Comparison of ENCODE assay signal across 8 mouse cellular contexts in genomic region chr5:109556591-109557320, GRCm38 (mm10). TPM values are rescaled to one million over a fixed set of nuclear protein-coding genes. Genes with fewer than 3 reads are reported as not detected.
DNase-seq lines count a peak whose midpoint lies in the region; ATAC-seq and TF ChIP-seq lines count a peak whose summit lies in the region.

No protein-coding gene starts in this region.

- H3K79me2 ChIP-seq in CH12.LX (replicated peaks; ENCODE audit: control insufficient read depth, extremely low read depth, insufficient read depth, poor library complexity, severe bottlenecking) = no peaks in the 10 kb centered on the region

- H3K4me3 ChIP-seq in CH12.LX (replicated peaks in 1 of 3; ENCODE audit: low read depth in 2 of 3, low read length in 2 of 3, poor library complexity in 1 of 3) = peak overlapping the region; percentile 28 to 57 (median 50)
- H3K4me3 ChIP-seq in embryonic facial prominence, embryonic 11.5 days (ENCODE audit: low read depth, low read length) = peak overlapping the region; percentile 58
- peak overlapping the region; percentile 77 for H3K4me3 ChIP-seq in heart, embryonic 13.5 days
- H3K4me3 ChIP-seq in layer of hippocampus, adult 2 months = peak overlapping the region; percentile 71

- peaks cover 42% of the 10 kb centered on the region for H3K9me3 ChIP-seq in CH12.LX (replicated peaks; ENCODE audit: low read length)
- peaks cover 17% of the 10 kb centered on the region for H3K9me3 ChIP-seq in embryonic facial prominence, embryonic 11.5 days (replicated peaks; ENCODE audit: control insufficient read depth, low read length)
- peaks cover 59% of the 10 kb centered on the region for H3K9me3 ChIP-seq in heart, embryonic 13.5 days

- no peak; the same call in none of the 2 replicates for TF ChIP-seq POLR2A in CH12.LX (IDR thresholded peaks at IDR 0.05; ENCODE audit: low read depth, low read length)

- no peaks in the 10 kb centered on the region for H3K27me3 ChIP-seq in CH12.LX (replicated peaks)
- no peaks in the 10 kb centered on the region for H3K27me3 ChIP-seq in embryonic facial prominence, embryonic 11.5 days (ENCODE audit: control insufficient read depth, insufficient read depth, low read length)
- no peaks in the 10 kb centered on the region for H3K27me3 ChIP-seq in heart, embryonic 13.5 days (replicated peaks)

- H3K4me2 ChIP-seq in CH12.LX (ENCODE audit: insufficient read depth, low read depth, poor library complexity, severe bottlenecking) = no peak overlapping the region
- H3K4me2 ChIP-seq in embryonic facial prominence, embryonic 11.5 days (ENCODE audit: low read depth, low read length) = peak overlapping the region; percentile 33
- H3K4me2 ChIP-seq in heart, embryonic 13.5 days = peak overlapping the region; percentile 76

- no peaks in the 10 kb centered on the region; a peak in 1 of 4 replicates for H3K4me1 ChIP-seq in CH12.LX (ENCODE audit: control insufficient read depth in 1 of 2, insufficient read depth in 2 of 2)
- no peaks in the 10 kb centered on the region for H3K4me1 ChIP-seq in embryonic facial prominence, embryonic 11.5 days (ENCODE audit: control insufficient read depth, insufficient read depth, low read length)
- no peaks in the 10 kb centered on the region for H3K4me1 ChIP-seq in heart, embryonic 13.5 days

- H3K9ac ChIP-seq in CH12.LX (ENCODE audit: insufficient read depth, low read depth) = no peak overlapping the region
- H3K9ac ChIP-seq in embryonic facial prominence, embryonic 11.5 days (replicated peaks; ENCODE audit: low read length) = peak overlapping the region; percentile 18; the same call in 1 of the 2 replicates
- no peak overlapping the region for H3K9ac ChIP-seq in heart, embryonic 13.5 days

- ATAC-seq in embryonic facial prominence, embryonic 11.5 days (replicated peaks; ENCODE audit: insufficient number of reproducible peaks, low FRiP score, low TSS enrichment, low read depth) = peak; percentile 61
- peak; percentile 59 for ATAC-seq in heart, embryonic 13.5 days (ENCODE audit: extremely low read depth, insufficient number of reproducible peaks, low FRiP score, low TSS enrichment)
- peak; percentile 32 for ATAC-seq in megakaryocyte, adult 5-6 weeks (ENCODE audit: poor library complexity, severe bottlenecking)

- no peak for TF ChIP-seq CTCF in CH12.LX (conservative IDR thresholded peaks at IDR 0.05 in 1 of 2, IDR thresholded peaks at IDR 0.05 in 1 of 2; ENCODE audit: low read depth in 2 of 2, low read length in 2 of 2)
- no peak for TF ChIP-seq CTCF in layer of hippocampus, adult 2 months (conservative IDR thresholded peaks at IDR 0.05)

- H3K36me3 ChIP-seq in CH12.LX (replicated peaks in 1 of 2; ENCODE audit: control insufficient read depth in 1 of 2, insufficient read depth in 1 of 2, low read length in 1 of 2) = peaks cover 36 to 46% of the 10 kb centered on the region in 2 experiments
- no peaks in the 10 kb centered on the region for H3K36me3 ChIP-seq in embryonic facial prominence, embryonic 11.5 days (replicated peaks; ENCODE audit: control insufficient read depth, insufficient read depth, low read depth, low read length)
- peaks cover 37% of the 10 kb centered on the region for H3K36me3 ChIP-seq in heart, embryonic 13.5 days

- no peak for TF ChIP-seq EP300 in CH12.LX (IDR thresholded peaks at IDR 0.05; ENCODE audit: low read length)

- no peak for TF ChIP-seq RAD21 in CH12.LX (IDR thresholded peaks at IDR 0.05; ENCODE audit: low read depth, low read length)

- H3K27ac ChIP-seq in CH12.LX (ENCODE audit: insufficient read depth, low read depth) = peak overlapping the region; percentile 100
- peak overlapping the region; percentile 67 for H3K27ac ChIP-seq in embryonic facial prominence, embryonic 11.5 days (replicated peaks; ENCODE audit: low read depth, low read length)
- peak overlapping the region; percentile 95 for H3K27ac ChIP-seq in heart, embryonic 13.5 days (replicated peaks)
- H3K27ac ChIP-seq in layer of hippocampus, adult 2 months = peak overlapping the region; percentile 98

- WGBS in embryonic facial prominence, embryonic 11.5 days = 5% methylated on average over 40 of the region's 40 CpGs
- 4% methylated on average over 40 of the region's 40 CpGs for WGBS in heart, embryonic 13.5 days

- peak; percentile 97 for DNase-seq in CH12.LX (ENCODE audit: extremely low read depth)
- peak; percentile 93 for DNase-seq in adrenal gland, postnatal 10 days
- peak; percentile 87 for DNase-seq in embryonic facial prominence, embryonic 11.5 days (ENCODE audit: low spot score)
- DNase-seq in layer of hippocampus, adult 2 months (ENCODE audit: low spot score in 2 of 2) = peak; percentile 91 to 97
- peak; percentile 93 to 94 for DNase-seq in right cerebral cortex, adult 2 months (ENCODE audit: low spot score in 2 of 2)
- peak; percentile 82 for DNase-seq in urinary bladder, postnatal 25 days (ENCODE audit: low spot score)

- in situ Hi-C loops in CH12.LX (cut with MboI; ENCODE audit: low pct_ligation_motif_present, low pct_unique_long_range_greater_than_20kb, low sequenced_read_pairs) = no loop called here

- dilution Hi-C loops in CH12.LX (cut with MboI; ENCODE audit: extremely low pct_ligation_motif_present, extremely low pct_unique_long_range_greater_than_20kb, low sequenced_read_pairs) = no loop called here

TF ChIP-seq in CH12.LX, 34 proteins besides CTCF, POLR2A, EP300 and RAD21:
- 0 out of 2 replicates have a peak, but pooled peaks have one; percentile 30 for TF ChIP-seq KAT2A (IDR thresholded peaks at IDR 0.05; ENCODE audit: insufficient replicate concordance, low read length)
- peak; percentile 40 for TF ChIP-seq NRF1 (IDR thresholded peaks at IDR 0.05; ENCODE audit: low read depth, low read length)
- no peak for TF ChIP-seq ZC3H11A (IDR thresholded peaks at IDR 0.05; ENCODE audit: low read depth, low read length)
- peak; percentile 43 for TF ChIP-seq ETS1 (conservative IDR thresholded peaks at IDR 0.05; ENCODE audit: low read depth, low read length)
- TF ChIP-seq ELF1 (IDR thresholded peaks at IDR 0.05; ENCODE audit: low read depth, low read length) = peak; percentile 92
- no peak for TF ChIP-seq JUN (IDR thresholded peaks at IDR 0.05; ENCODE audit: insufficient read depth, low read depth, low read length)
- peak; percentile 51; the same call in 1 of the 2 replicates for TF ChIP-seq MAX (IDR thresholded peaks at IDR 0.05; ENCODE audit: low read length)
- TF ChIP-seq SIN3A (IDR thresholded peaks at IDR 0.05; ENCODE audit: low read length) = no peak
- 0 out of 2 replicates have a peak, but pooled peaks have one; percentile 43 for TF ChIP-seq IRF4 (IDR thresholded peaks at IDR 0.05; ENCODE audit: low read depth, low read length)
- peak; percentile 67; the same call in 1 of the 2 replicates for TF ChIP-seq HCFC1 (IDR thresholded peaks at IDR 0.05; ENCODE audit: low read depth, low read length)
- peak; percentile 80 for TF ChIP-seq GABPA (IDR thresholded peaks at IDR 0.05; ENCODE audit: insufficient replicate concordance, low read depth, low read length)
- TF ChIP-seq ZNF384 (IDR thresholded peaks at IDR 0.05; ENCODE audit: low read depth, low read length) = no peak
- 0 out of 2 replicates have a peak, but pooled peaks have one; percentile 27 for TF ChIP-seq BHLHE40 (IDR thresholded peaks at IDR 0.05; ENCODE audit: low read depth, low read length)
- TF ChIP-seq SMC3 (IDR thresholded peaks at IDR 0.05; ENCODE audit: low read depth, low read length) = no peak
- TF ChIP-seq TCF12 (IDR thresholded peaks at IDR 0.05; ENCODE audit: low read depth, low read length) = 0 out of 2 replicates have a peak, but pooled peaks have one; percentile 11
- no peak for TF ChIP-seq JUND (conservative IDR thresholded peaks at IDR 0.05; ENCODE audit: low read depth, low read length)
- TF ChIP-seq NELFE (IDR thresholded peaks at IDR 0.05; ENCODE audit: low read depth, low read length) = 0 out of 2 replicates have a peak, but pooled peaks have one; percentile 12
- no peak for TF ChIP-seq USF1 (IDR thresholded peaks at IDR 0.05; ENCODE audit: low read depth, low read length)
- TF ChIP-seq MYC (IDR thresholded peaks at IDR 0.05; ENCODE audit: low read depth, low read length) = no peak
- TF ChIP-seq MXI1 (IDR thresholded peaks at IDR 0.05; ENCODE audit: low read depth, low read length) = 0 out of 2 replicates have a peak, but pooled peaks have one; percentile 19
- peak; percentile 56; the same call in 1 of the 2 replicates for TF ChIP-seq MAZ (IDR thresholded peaks at IDR 0.05; ENCODE audit: low read depth, low read length)
- TF ChIP-seq CHD2 (IDR thresholded peaks at IDR 0.05; ENCODE audit: low read length) = no peak

RNA-seq across cellular contexts. Expression of gene Crlf2, which starts 2.0 kb away (rescaled TPM):
- total RNA-seq in CH12.LX (2012; rRNA removed) = 25.4 and 32.5 TPM in 2 replicates
- 9.3 and 10.5 TPM in 2 replicates for total RNA-seq in CH12.LX (2014; rRNA removed)
- polyA plus RNA-seq in CH12.LX (2012; ENCODE audit: insufficient read length, low read depth) = 22.2 and 22.6 TPM in 2 replicates
- 10 to 100 TPM; 23.1 to 25.9 TPM for total RNA-seq in adrenal gland, postnatal 10 days (2021)
- polyA plus RNA-seq in embryonic facial prominence, embryonic 11.5 days (2014; fragmentation: Nextera tagmentation; extraction: Ambion mirVana) = 1.9 and 2.6 TPM in 2 replicates
- polyA plus RNA-seq in heart, embryonic 13.5 days (2015; fragmentation: Nextera tagmentation; extraction: Ambion mirVana) = 9.1 and 9.6 TPM in 2 replicates
- total RNA-seq in layer of hippocampus, adult 2 months (2021) = 10 to 100 TPM; 24.3 to 26.5 TPM
- total RNA-seq in megakaryocyte, adult 5-6 weeks (2015) = 25.0 and 32.9 TPM in 2 replicates
- 38.0 and 39.9 TPM in 2 replicates for total RNA-seq in megakaryocyte, adult 5-6 weeks (2017)

Comparison
In these comparisons a context has a peak if more than half of its experiments do, and no peak if none do; other contexts are left out.
1. Peak in every context shown above with its lines: DNase-seq, ATAC-seq, H3K4me3 ChIP-seq and H3K27ac ChIP-seq.